Mouse (Mus musculus): Measurements from ENCODE around the gene Lrrc2. TPM values are rescaled to one million over a fixed set of nuclear protein-coding genes. Genes with fewer than 3 reads are reported as not detected.
A peak's percentile ranks its signal among the peaks of the same experiment; 100 is the strongest.

The Lrrc2 gene
- total RNA-seq, 2 experiments from 2014 or later, result not detected

GRCm38 (mm10) chr9:110982351-110982750 lies 31.0 kb downstream of the Lrrc2 start:
- no peak for ATAC-seq (replicated peaks; ENCODE audit: low FRiP score, poor library complexity, severe bottlenecking)

DNA sequence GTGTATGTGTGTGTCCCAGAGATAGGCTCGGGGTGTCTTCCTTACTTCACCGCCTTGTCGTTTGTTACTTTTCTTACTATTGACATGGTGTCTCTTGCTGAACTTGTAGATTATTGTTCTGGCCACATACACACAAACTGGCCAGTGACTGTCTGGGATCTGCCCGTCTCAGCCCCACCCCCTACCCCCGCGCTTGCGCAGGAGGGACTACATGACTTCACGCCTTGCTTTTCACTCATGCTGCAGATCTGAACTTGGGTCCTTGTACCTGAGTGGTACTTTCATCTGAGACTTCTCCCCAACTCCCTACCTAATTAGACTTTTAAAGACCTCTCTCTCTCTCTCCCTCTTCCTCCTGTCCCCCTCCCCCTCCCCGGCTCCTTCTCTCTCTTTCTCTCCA lies 32.8 kb downstream of the Lrrc2 start:
- no peak for ATAC-seq (replicated peaks; ENCODE audit: low FRiP score, poor library complexity, severe bottlenecking)

DNA sequence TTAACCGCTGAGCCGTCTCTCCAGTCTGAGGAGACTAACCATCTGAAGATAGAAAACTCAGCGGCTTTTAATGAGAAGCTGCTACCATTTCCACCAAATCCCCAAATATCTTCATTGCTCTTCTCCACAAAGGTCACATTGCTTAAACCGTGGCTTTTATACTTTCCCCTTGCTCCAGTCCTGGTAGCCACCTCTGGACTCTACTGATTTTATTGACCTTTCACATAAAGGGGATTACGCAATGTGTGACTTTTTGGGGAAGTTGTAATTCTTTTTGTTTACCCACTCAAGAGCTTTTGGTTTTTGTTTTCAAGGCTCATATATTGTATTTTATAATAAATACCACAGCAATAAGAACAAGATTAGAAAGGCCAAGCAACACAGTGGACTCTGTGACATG lies 34.2 kb downstream of the Lrrc2 start:
- ATAC-seq (replicated peaks; ENCODE audit: low FRiP score, poor library complexity, severe bottlenecking), result no peak

- no peak for ATAC-seq (replicated peaks; ENCODE audit: low FRiP score, poor library complexity, severe bottlenecking)
Measured at GRCm38 (mm10) chr9:110985951-110986350, 34.6 kb downstream of the Lrrc2 start.

DNA sequence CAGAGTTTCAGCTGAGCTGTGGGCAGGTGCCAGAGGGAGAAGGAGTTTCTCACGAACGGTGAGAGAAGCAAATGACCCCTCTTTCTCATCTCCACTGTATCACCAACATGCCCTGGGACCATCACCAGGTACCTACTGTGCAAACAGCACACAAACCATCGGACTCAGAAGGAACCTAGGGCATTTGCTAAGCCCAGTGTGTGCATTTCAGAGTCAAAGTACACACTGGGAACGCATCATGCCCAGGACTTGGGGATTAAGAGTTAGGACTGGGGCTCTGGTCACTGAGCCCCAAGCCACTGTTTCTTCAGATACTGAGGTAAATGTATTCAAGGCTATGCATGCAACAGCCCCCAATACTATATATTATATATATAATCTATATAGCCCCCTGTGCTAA lies 36.0 kb downstream of the Lrrc2 start:
- no peak for ATAC-seq (replicated peaks; ENCODE audit: low FRiP score, poor library complexity, severe bottlenecking)

GRCm38 (mm10) chr9:110988078-110988477 lies 36.7 kb downstream of the Lrrc2 start:
- no peak for ATAC-seq (replicated peaks; ENCODE audit: low FRiP score, poor library complexity, severe bottlenecking)

- no peak for ATAC-seq (replicated peaks; ENCODE audit: low FRiP score, poor library complexity, severe bottlenecking)
Measured at GRCm38 (mm10) chr9:110989141-110989540, 37.8 kb downstream of the Lrrc2 start.

- no peak for ATAC-seq (replicated peaks; ENCODE audit: low FRiP score, poor library complexity, severe bottlenecking)
Measured at GRCm38 (mm10) chr9:110989543-110989942, 38.2 kb downstream of the Lrrc2 start.

DNA sequence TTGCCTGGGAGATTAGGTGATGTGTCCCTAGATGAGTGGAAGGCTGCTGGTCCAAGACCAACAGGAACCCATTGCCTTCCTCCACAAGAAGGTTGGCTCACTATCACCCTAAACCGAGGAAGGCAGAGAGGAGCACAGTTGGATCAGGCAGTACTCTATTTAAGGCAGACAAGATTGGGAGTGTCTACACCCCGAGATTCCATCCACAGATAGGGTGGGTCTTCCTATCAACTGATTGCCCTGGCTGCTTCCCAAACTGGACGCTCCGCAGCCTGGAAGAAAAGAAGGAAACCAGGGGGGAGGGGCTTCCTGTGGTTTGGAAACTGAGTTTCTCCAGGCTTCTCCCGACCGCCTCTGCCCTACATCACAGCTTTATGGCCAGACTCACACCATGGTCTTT lies 38.9 kb downstream of the Lrrc2 start, which contains the start of gene Rtp3:
Gene Rtp3 (minus strand): TSS at position 380 of the 400 bp plus-strand sequence.
- no peak for ATAC-seq (replicated peaks; ENCODE audit: low FRiP score, poor library complexity, severe bottlenecking)

GRCm38 (mm10) chr9:110993281-110993709 lies 42.0 kb downstream of the Lrrc2 start:
- ATAC-seq (replicated peaks; ENCODE audit: low FRiP score, poor library complexity, severe bottlenecking), result no peak

DNA sequence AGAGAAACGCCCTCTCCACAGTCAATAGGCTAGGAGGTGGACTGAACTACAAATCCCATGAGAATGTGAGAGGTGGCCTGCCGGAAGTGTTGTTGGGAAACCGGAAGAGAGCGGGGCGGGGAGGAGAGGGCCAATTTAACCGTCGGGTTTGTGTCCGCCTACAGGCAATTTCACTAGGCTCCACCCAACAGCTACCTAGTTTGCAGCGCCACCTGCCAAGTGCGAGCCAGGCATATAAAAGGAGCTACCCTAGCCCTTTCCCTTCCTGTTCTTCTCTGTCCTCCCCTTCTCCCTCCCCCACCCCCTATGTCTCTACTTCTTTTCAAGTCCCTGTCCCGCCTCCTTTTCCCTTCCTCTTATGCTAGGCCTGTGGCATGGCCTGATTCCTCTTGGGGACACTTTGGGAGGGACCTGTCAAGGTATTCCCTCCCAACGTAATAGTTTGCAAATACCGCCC lies 43.4 kb downstream of the Lrrc2 start:
- ATAC-seq (replicated peaks; ENCODE audit: low FRiP score, poor library complexity, severe bottlenecking), result peak; percentile 84

DNA sequence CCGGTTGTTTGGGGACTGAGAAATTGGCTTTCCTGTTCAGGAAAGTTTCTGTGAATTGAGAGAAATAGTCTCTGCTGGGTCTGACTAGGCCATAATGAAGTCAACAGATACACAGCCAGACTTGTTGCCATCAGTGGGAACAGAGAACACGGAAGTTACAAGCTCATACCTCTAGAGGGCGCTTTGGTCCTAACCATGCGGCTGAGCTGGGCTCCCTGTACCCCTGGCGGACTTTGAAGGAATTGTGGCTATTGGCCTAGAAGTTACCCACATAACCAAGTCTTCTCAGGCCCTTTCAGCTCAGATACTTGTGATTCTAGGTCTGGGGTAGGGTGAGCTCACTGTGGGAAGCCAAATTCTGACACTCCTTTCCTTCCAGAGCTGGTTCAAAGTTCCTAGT lies 45.9 kb downstream of the Lrrc2 start:
- ATAC-seq (replicated peaks; ENCODE audit: low FRiP score, poor library complexity, severe bottlenecking), result peak; percentile 90

DNA sequence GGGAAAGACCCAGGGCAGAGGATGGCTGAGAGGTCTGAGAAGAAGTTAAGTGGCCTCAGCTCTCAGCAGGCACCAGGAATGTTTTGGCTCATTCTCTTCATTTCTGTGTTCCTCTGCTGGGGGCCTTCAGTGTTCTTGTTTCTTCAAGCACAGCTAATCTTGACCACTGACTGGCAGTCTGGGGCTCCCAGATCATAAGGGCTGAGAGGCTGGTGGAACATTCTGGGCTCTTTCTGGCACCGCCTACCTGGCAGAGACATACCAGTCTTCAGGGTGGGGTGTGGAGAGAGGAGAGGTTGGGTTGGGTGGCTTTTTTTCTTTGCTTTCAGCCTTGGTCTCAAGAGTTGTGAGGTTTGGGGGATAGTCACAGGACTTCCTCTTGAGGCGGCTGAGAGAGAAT lies 47.7 kb downstream of the Lrrc2 start:
- ATAC-seq (replicated peaks; ENCODE audit: low FRiP score, poor library complexity, severe bottlenecking), result no peak

GRCm38 (mm10) chr9:110999856-111000255 lies 48.5 kb downstream of the Lrrc2 start:
- ATAC-seq (replicated peaks; ENCODE audit: low FRiP score, poor library complexity, severe bottlenecking), result no peak

GRCm38 (mm10) chr9:111001621-111002020 lies 50.3 kb downstream of the Lrrc2 start:
- ATAC-seq (replicated peaks; ENCODE audit: low FRiP score, poor library complexity, severe bottlenecking), result no peak

- ATAC-seq (replicated peaks; ENCODE audit: low FRiP score, poor library complexity, severe bottlenecking), result no peak
Measured at GRCm38 (mm10) chr9:111003279-111003678, 51.9 kb downstream of the Lrrc2 start.

- no peak for ATAC-seq (replicated peaks; ENCODE audit: low FRiP score, poor library complexity, severe bottlenecking)
Measured at GRCm38 (mm10) chr9:111006544-111006943, 55.2 kb downstream of the Lrrc2 start.

GRCm38 (mm10) chr9:111009763-111010162 lies 58.4 kb downstream of the Lrrc2 start:
- no peak for ATAC-seq (replicated peaks; ENCODE audit: low FRiP score, poor library complexity, severe bottlenecking)

DNA sequence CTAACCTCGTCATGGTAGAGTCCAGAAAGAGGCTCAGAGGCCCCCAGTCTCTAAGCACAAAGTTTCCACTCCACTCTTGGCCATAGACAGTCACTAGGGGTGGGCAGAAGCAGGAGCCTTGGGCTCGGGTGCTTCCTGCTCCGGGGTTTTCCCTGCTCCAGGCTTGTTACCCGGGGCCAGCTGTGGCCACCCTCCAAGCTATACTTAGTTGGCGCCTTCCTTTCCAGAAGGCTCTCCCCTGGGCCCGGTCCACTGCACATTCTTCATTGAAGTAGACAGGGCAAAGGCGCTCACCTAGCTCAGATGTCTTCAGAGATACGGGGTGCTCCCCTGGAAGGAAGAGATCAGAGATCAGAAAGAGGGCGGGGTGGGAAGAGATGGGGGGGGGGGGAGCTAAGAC lies 60.2 kb downstream of the Lrrc2 start:
- ATAC-seq (replicated peaks; ENCODE audit: low FRiP score, poor library complexity, severe bottlenecking), result no peak

- ATAC-seq (replicated peaks; ENCODE audit: low FRiP score, poor library complexity, severe bottlenecking), result 0 out of 2 replicates have a peak, but pooled peaks have one; percentile 45
Measured at GRCm38 (mm10) chr9:111012041-111012440, 60.7 kb downstream of the Lrrc2 start.

DNA sequence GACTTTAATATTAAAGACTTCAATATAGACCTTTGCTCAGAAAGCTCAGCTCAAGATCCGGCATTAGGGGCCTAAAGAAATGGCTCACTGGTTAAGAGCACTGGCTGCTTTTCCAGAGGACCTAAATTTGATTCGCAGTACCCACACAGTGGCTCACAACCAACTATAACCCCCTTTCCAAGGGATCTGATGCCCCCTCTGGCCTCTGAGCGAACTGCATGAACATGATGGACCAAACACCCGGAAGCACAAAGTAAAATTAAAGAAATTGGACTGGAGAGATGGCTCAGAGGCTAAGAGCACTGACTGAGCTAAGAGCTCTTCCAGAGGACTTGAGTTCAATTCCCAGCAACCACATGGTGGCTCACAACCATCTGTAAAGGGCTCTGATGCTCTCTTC lies 64.3 kb downstream of the Lrrc2 start:
- ATAC-seq (replicated peaks; ENCODE audit: low FRiP score, poor library complexity, severe bottlenecking), result no peak

DNA sequence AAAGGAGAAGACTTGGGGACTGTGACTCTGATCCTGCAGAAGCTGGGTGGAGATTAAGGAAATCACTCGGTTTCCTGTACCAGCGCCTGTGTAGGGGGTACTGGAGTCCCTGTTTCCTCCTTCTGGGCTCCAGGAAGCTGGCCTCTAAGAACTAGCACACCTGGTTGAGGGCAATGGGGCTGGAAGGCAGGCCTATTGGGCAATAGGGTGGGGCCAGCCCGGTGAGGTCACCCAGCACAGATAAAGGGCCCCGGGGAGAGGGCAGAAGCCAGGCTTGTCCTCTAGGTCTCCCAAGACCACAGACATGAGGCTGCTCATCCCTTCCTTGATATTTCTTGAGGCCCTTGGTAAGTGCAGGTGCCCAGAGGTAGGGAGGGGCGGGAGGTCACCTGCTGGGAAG lies 67.7 kb downstream of the Lrrc2 start, which contains the start of gene Ltf:
Gene Ltf (plus strand): TSS at position 250 of the 400 bp plus-strand sequence.
- ATAC-seq (replicated peaks; ENCODE audit: low FRiP score, poor library complexity, severe bottlenecking), result no peak
